Comparison of ENCODE assay signal across 22 mouse cellular contexts in the genomic region with DNA sequence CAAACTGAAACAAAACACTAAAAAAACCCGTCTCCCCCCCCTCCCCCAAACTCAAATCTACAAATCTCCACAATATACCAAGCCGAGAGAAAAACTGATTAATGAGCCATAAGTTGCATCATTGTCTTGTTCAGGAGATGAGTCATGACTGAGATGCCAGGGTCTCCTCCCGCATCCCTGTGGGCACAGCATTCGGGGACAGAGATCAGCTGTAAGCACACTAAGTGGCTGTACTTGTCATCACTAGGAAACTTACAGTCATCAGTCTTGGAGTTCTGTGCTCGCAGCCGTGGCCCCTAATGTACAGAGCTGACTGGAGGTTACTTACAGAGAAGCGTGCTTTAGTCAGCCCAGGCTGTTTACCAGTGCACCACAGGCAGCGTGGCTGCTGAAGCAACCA.
"Had no signal": no experiment of that assay in that cellular context is flagged by ENCODE, and none has a peak within 500 bp of the region (broad histone marks: within the 10 kb centered on the region; RNA-seq: fewer than 3 reads in every experiment).

No protein-coding gene starts in this region.

- H3K27ac ChIP-seq: kidney, embryonic 15.5 days; limb, embryonic 12.5 days; limb, embryonic 15.5 days; liver, embryonic 14.5 days; macrophage; midbrain, embryonic 12.5 days; neural tube, embryonic 12.5 days; neural tube, embryonic 15.5 days; stomach, postnatal 0 days had no signal

- DNase-seq: kidney, adult 8-10 months; kidney, postnatal 10 days; kidney, postnatal 36 days; left cerebral cortex, postnatal 4 days; liver, postnatal 0 days; lung, embryonic 14.5 days; right cerebral cortex, adult 18-20 months; right cerebral cortex, postnatal 14 days; right cerebral cortex, postnatal 4 days; thymus, adult 2 months; thymus, postnatal 25 days had no signal

- H3K4me3 ChIP-seq: kidney, embryonic 15.5 days; limb, embryonic 12.5 days; limb, embryonic 15.5 days; midbrain, embryonic 12.5 days; neural tube, embryonic 12.5 days; neural tube, embryonic 15.5 days had no signal

- H3K36me3 ChIP-seq: kidney, embryonic 15.5 days; limb, embryonic 12.5 days; limb, embryonic 15.5 days; midbrain, embryonic 12.5 days; neural tube, embryonic 12.5 days; neural tube, embryonic 15.5 days had no signal

- H3K9ac ChIP-seq: kidney, embryonic 15.5 days; limb, embryonic 12.5 days; limb, embryonic 15.5 days; liver, embryonic 14.5 days; liver, postnatal 0 days; lung, embryonic 14.5 days; midbrain, embryonic 12.5 days; neural tube, embryonic 12.5 days; neural tube, embryonic 15.5 days had no signal

- ATAC-seq: liver, postnatal 0 days; lung, postnatal 0 days had no signal

- H3K4me1 ChIP-seq: limb, embryonic 12.5 days; neural tube, embryonic 12.5 days had no signal

- H3K27me3 ChIP-seq: kidney, embryonic 15.5 days; limb, embryonic 12.5 days; limb, embryonic 15.5 days; midbrain, embryonic 12.5 days; neural tube, embryonic 12.5 days; neural tube, embryonic 15.5 days had no signal

- H3K9me3 ChIP-seq: kidney, embryonic 15.5 days; limb, embryonic 12.5 days; limb, embryonic 15.5 days; midbrain, embryonic 12.5 days; neural tube, embryonic 12.5 days; neural tube, embryonic 15.5 days had no signal

- H3K4me2 ChIP-seq: limb, embryonic 12.5 days; limb, embryonic 15.5 days; liver, embryonic 11.5 days; lung, embryonic 14.5 days; neural tube, embryonic 12.5 days; neural tube, embryonic 15.5 days had no signal
